Mouse (Mus musculus) liver, embryonic 14.5 days (tissue): ENCODE results near the gene Ttll11. TPM values are rescaled to one million over a fixed set of nuclear protein-coding genes. Genes with fewer than 3 reads are reported as not detected.

Experiments used
- ATAC-seq: fragments of 200-750 bp; cut with Nextera tagmentation; 2 replicates; pipeline ENCODE4 v1.8.0; 2017; ENCODE audit warnings: moderate number of reproducible peaks, mild to moderate bottlenecking, moderate library complexity; ENCODE audit not compliant: insufficient read depth
- DNase-seq, 3 experiments: peaks; one replicate each; pipeline ENCODE4 v3.0.0-alpha.2; 2012 to 2013; ENCODE audit warnings: low read depth in 3 of 3, low spot score in 3 of 3
- H3K27ac ChIP-seq: fragments of 300-500 bp; sonication (generic); 2 replicates; pipeline ENCODE4 v1.5.1; 2014; ENCODE audit warnings: moderate library complexity, mild to moderate bottlenecking, control low read depth, inconsistent platforms
- H3K27me3 ChIP-seq: fragments of 300-500 bp; sonication (generic); 2 replicates; pipeline ENCODE4 v1.6.1; 2014; ENCODE audit warnings: mild to moderate bottlenecking, low read length, moderate library complexity; ENCODE audit not compliant: control insufficient read depth, insufficient read depth
- H3K36me3 ChIP-seq: fragments of 300-500 bp; sonication (generic); replicated peaks from 2 replicates; pipeline ENCODE4 v1.6.1; 2014; ENCODE audit warnings: low read depth; ENCODE audit not compliant: control insufficient read depth, insufficient read depth
- H3K4me1 ChIP-seq, 2 experiments: fragments of 200-500 bp in 1 of 2; fragments of 300-500 bp in 1 of 2; sonication (generic) in 1 of 2; replicated peaks; 2 replicates each; pipeline ENCODE4 v1.6.1; 2012 to 2014; ENCODE audit warnings: antibody characterized with exemption in 1 of 2, inconsistent platforms in 1 of 2, low read length in 1 of 2; ENCODE audit not compliant: control insufficient read depth in 2 of 2, insufficient read depth in 2 of 2
- H3K4me2 ChIP-seq: fragments of 300-500 bp; sonication (generic); 2 replicates; pipeline ENCODE4 v1.6.1; 2014; ENCODE audit warnings: low read depth, mild to moderate bottlenecking, control low read depth, moderate library complexity
- H3K4me3 ChIP-seq, 2 experiments: fragments of 200-500 bp in 1 of 2; fragments of 300-500 bp in 1 of 2; sonication (generic) in 1 of 2; 2 replicates each; pipeline ENCODE4 v1.5.1; 2012 to 2014; ENCODE audit warnings: low read depth in 2 of 2, low read length in 2 of 2, mild to moderate bottlenecking in 2 of 2, control low read depth in 1 of 2, inconsistent platforms in 1 of 2, moderate library complexity in 1 of 2; ENCODE audit not compliant: insufficient read depth in 1 of 2
- H3K9ac ChIP-seq: fragments of 300-500 bp; sonication (generic); replicated peaks from 2 replicates; pipeline ENCODE4 v1.6.1; 2014; ENCODE audit warnings: mild to moderate bottlenecking, control low read depth, moderate library complexity
- H3K9me3 ChIP-seq: fragments of 300-500 bp; sonication (generic); 2 replicates; pipeline ENCODE4 v1.6.1; 2016; ENCODE audit warnings: low read length, mixed read lengths; ENCODE audit not compliant: control insufficient read depth
- CTCF ChIP-seq: IDR thresholded peaks from 2 replicates; pipeline ENCODE4 v1.5.1; 2016; ENCODE audit warnings: antibody characterized with exemption, low read depth, control low read depth
- EP300 ChIP-seq: IDR thresholded peaks from 2 replicates; pipeline ENCODE4 v1.6.1; 2016; ENCODE audit warnings: antibody characterized with exemption, low read depth
- WGBS: fragments of 180-500 bp; shearing (Covaris S2); extraction: QIAGEN DNeasy Blood & Tissue Kit; methylation state at CpG from one replicate; pipeline ENCODE4 v1.1.7; 2014; ENCODE audit not compliant: insufficient replicate concordance; 5-methylcytosine and 5-hydroxymethylcytosine counted together
- polyA plus RNA-seq, 2 experiments: library from polyadenylated mRNA; depleted of rRNA in 1 of 2; stranded (reverse) in 1 of 2; unstranded in 1 of 2; fragments of >200 nt; fragmentation: Nextera tagmentation in 1 of 2; extraction: Ambion mirVana in 1 of 2; gene quantifications; 2 replicates each; pipeline versions ENCODE4 v1.2.1 to v1.2.3; 2012 to 2014

The Ttll11 gene
- polyA plus RNA-seq, 2 experiments = 0.42 to 0.83 TPM

- no peaks in the 10 kb centered on the region for H3K9me3 ChIP-seq
- no peak overlapping the region for H3K4me2 ChIP-seq
- H3K27ac ChIP-seq = no peak overlapping the region
- no peaks in the 10 kb centered on the region for H3K27me3 ChIP-seq
- no peak overlapping the region for H3K9ac ChIP-seq
- no peak overlapping the region for H3K4me3 ChIP-seq
- DNase-seq (no peak), ATAC-seq (no peak)
- TF ChIP-seq CTCF = no peak
- no peaks in the 10 kb centered on the region; the same call in 1 of the 2 replicates for H3K36me3 ChIP-seq
- 57% methylated on average over 3 of the region's 3 CpGs for WGBS
- no peaks in the 10 kb centered on the region for H3K4me1 ChIP-seq
Observed at GRCm38 (mm10) chr2:35715485-35715884, 264.2 kb downstream of the Ttll11 start.

DNA sequence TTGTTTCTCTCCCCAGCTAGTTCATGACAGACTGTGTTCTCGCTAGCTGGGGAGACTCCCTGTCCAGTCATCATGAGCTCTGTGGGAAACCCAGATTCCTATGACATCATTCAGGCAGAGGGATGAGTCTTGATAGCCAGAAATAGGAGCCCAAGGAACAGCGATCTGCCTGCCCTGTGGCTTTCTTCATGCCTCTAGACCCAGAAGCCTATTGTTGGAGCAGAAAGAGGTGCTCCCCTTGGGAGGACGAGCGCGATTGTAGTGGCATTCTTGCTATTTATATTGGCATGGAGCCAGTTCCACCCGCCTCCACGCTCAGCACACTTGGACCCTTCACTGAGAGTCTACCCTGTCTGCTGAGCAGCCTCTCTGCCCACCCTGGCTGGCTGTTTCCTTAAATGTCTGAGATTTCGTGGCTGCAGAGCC is 265.0 kb downstream of the Ttll11 start:
- Histone ChIP-seq H3K27me3 (no peaks in the 10 kb centered on the region), H3K27ac (no peak overlapping the region), H3K4me2 (no peak overlapping the region), H3K4me3 (no peak overlapping the region), H3K9ac (no peak overlapping the region), H3K36me3 (no peaks in the 10 kb centered on the region; the same call in 1 of the 2 replicates), H3K9me3 (no peaks in the 10 kb centered on the region), H3K4me1 (no peaks in the 10 kb centered on the region)
- DNase-seq (no peak), ATAC-seq (no peak)
- WGBS = 63% methylated on average over 8 of the region's 8 CpGs
- TF ChIP-seq EP300 = no peak
- no peak for TF ChIP-seq CTCF

- TF ChIP-seq CTCF (no peak), EP300 (no peak)
- 72% methylated on average over 7 of the region's 7 CpGs for WGBS
Observed at GRCm38 (mm10) chr2:35713460-35713859, 266.3 kb downstream of the Ttll11 start.

GRCm38 (mm10) chr2:35712611-35713010 is 267.1 kb downstream of the Ttll11 start:
- ATAC-seq = no peak
- Histone ChIP-seq H3K9ac (no peak overlapping the region), H3K4me1 (no peaks in the 10 kb centered on the region), H3K27me3 (no peaks in the 10 kb centered on the region), H3K4me3 (no peak overlapping the region), H3K36me3 (no peaks in the 10 kb centered on the region; the same call in 1 of the 2 replicates), H3K27ac (no peak overlapping the region), H3K9me3 (no peaks in the 10 kb centered on the region), H3K4me2 (no peak overlapping the region)
- WGBS = 71% methylated on average over 5 of the region's 5 CpGs
- no peak for DNase-seq
- no peak for TF ChIP-seq CTCF
- TF ChIP-seq EP300 = no peak

More at GRCm38 (mm10) chr2:35713460-35713859, 266.3 kb downstream of the Ttll11 start:
- ATAC-seq (no peak), DNase-seq (no peak)
- no peaks in the 10 kb centered on the region for H3K4me1 ChIP-seq
- H3K4me3 ChIP-seq = no peak overlapping the region
- no peaks in the 10 kb centered on the region; the same call in 1 of the 2 replicates for H3K36me3 ChIP-seq
- H3K4me2 ChIP-seq = no peak overlapping the region
- no peak overlapping the region for H3K9ac ChIP-seq
- no peaks in the 10 kb centered on the region for H3K9me3 ChIP-seq
- H3K27me3 ChIP-seq = no peaks in the 10 kb centered on the region
- H3K27ac ChIP-seq = no peak overlapping the region

GRCm38 (mm10) chr2:35703241-35703640 is 276.5 kb downstream of the Ttll11 start:
- Histone ChIP-seq H3K4me1 (no peaks in the 10 kb centered on the region), H3K36me3 (no peaks in the 10 kb centered on the region), H3K9ac (no peak overlapping the region), H3K4me3 (no peak overlapping the region), H3K27me3 (no peaks in the 10 kb centered on the region), H3K27ac (no peak overlapping the region), H3K9me3 (no peaks in the 10 kb centered on the region), H3K4me2 (no peak overlapping the region)
- ATAC-seq (no peak), DNase-seq (no peak)
- TF ChIP-seq CTCF = no peak
- TF ChIP-seq EP300 = no peak
- WGBS = 78% methylated on average over 3 of the region's 3 CpGs
